8 mouse cellular contexts compared by ENCODE assay signal in genomic region chr5:118477131-118478119, GRCm38 (mm10).
DNase-seq lines count a peak whose midpoint lies in the region; ATAC-seq lines count a peak whose summit lies in the region.

No protein-coding gene starts in this region.

- H3K4me2 ChIP-seq in kidney, embryonic 16.5 days (replicated peaks; ENCODE audit: low read depth, low read length): peak overlapping the region; percentile 60
- peak overlapping the region; percentile 57 for H3K4me2 ChIP-seq in forebrain, embryonic 14.5 days (ENCODE audit: low read length)
- peak overlapping the region; percentile 61 for H3K4me2 ChIP-seq in limb, embryonic 13.5 days (replicated peaks)
- H3K4me2 ChIP-seq in stomach, embryonic 14.5 days (replicated peaks; ENCODE audit: low read depth, low read length): peak overlapping the region; percentile 60

- peak overlapping the region; percentile 38 for H3K4me3 ChIP-seq in kidney, embryonic 16.5 days (ENCODE audit: low read length)
- H3K4me3 ChIP-seq in forebrain, embryonic 14.5 days (ENCODE audit: low read depth, low read length): peak overlapping the region; percentile 26; the same call in 1 of the 2 replicates
- peak overlapping the region; percentile 33 for H3K4me3 ChIP-seq in limb, embryonic 13.5 days
- peak overlapping the region; percentile 15; the same call in 1 of the 2 replicates for H3K4me3 ChIP-seq in stomach, embryonic 14.5 days (ENCODE audit: low read depth, low read length)

- 49% methylated on average over 19 of the region's 19 CpGs for WGBS in kidney, embryonic 16.5 days
- WGBS in forebrain, embryonic 14.5 days: 59% methylated on average over 19 of the region's 19 CpGs
- 59% methylated on average over 19 of the region's 19 CpGs for WGBS in limb, embryonic 13.5 days
- WGBS in stomach, embryonic 14.5 days: 52% methylated on average over 19 of the region's 19 CpGs

- H3K9me3 ChIP-seq in kidney, embryonic 16.5 days (ENCODE audit: low read length): no peaks in the 10 kb centered on the region
- H3K9me3 ChIP-seq in forebrain, embryonic 14.5 days (replicated peaks; ENCODE audit: control insufficient read depth, low read length): no peaks in the 10 kb centered on the region
- H3K9me3 ChIP-seq in limb, embryonic 13.5 days: no peaks in the 10 kb centered on the region
- no peaks in the 10 kb centered on the region for H3K9me3 ChIP-seq in stomach, embryonic 14.5 days (ENCODE audit: control insufficient read depth, low read depth, low read length)

- H3K4me1 ChIP-seq in kidney, embryonic 16.5 days (ENCODE audit: insufficient read depth, low read length): peaks cover 8% of the 10 kb centered on the region
- H3K4me1 ChIP-seq in forebrain, embryonic 14.5 days (ENCODE audit: control insufficient read depth, insufficient read depth, low read length): no peaks in the 10 kb centered on the region; the same call in 1 of the 2 replicates
- peaks cover 37% of the 10 kb centered on the region for H3K4me1 ChIP-seq in limb, embryonic 13.5 days
- peaks cover 5% of the 10 kb centered on the region; the same call in 1 of the 2 replicates for H3K4me1 ChIP-seq in stomach, embryonic 14.5 days (ENCODE audit: control insufficient read depth, insufficient read depth, low read length)

- no peak for DNase-seq in kidney, postnatal 10 days
- DNase-seq in forebrain, embryonic 14.5 days (ENCODE audit: low spot score): no peak
- DNase-seq in gastrocnemius, postnatal 14 days: no peak
- no peak for DNase-seq in urinary bladder, adult 18-20 months (ENCODE audit: low spot score in 2 of 2)
- DNase-seq in left cerebral cortex, postnatal 10 days (ENCODE audit: extremely low spot score in 1 of 2, low spot score in 2 of 2): no peak

- 0 out of 2 replicates have a peak overlapping the region, but pooled peaks have one; percentile 14 for H3K9ac ChIP-seq in kidney, embryonic 16.5 days (replicated peaks; ENCODE audit: low read length)
- peak overlapping the region; percentile 32; the same call in 1 of the 2 replicates for H3K9ac ChIP-seq in forebrain, embryonic 14.5 days (ENCODE audit: low read length)
- H3K9ac ChIP-seq in limb, embryonic 13.5 days: 0 out of 2 replicates have a peak overlapping the region, but pooled peaks have one; percentile 26
- H3K9ac ChIP-seq in stomach, embryonic 14.5 days (replicated peaks; ENCODE audit: low read depth, low read length): no peak overlapping the region

- H3K27me3 ChIP-seq in kidney, embryonic 16.5 days (ENCODE audit: insufficient read depth, low read length): no peaks in the 10 kb centered on the region
- no peaks in the 10 kb centered on the region for H3K27me3 ChIP-seq in forebrain, embryonic 14.5 days (replicated peaks; ENCODE audit: control insufficient read depth, insufficient read depth, low read length)
- H3K27me3 ChIP-seq in limb, embryonic 13.5 days: no peaks in the 10 kb centered on the region
- H3K27me3 ChIP-seq in stomach, embryonic 14.5 days (ENCODE audit: control insufficient read depth, insufficient read depth, low read length): no peaks in the 10 kb centered on the region

- H3K27ac ChIP-seq in kidney, embryonic 16.5 days (ENCODE audit: low read length): peak overlapping the region; percentile 15; the same call in 1 of the 2 replicates
- H3K27ac ChIP-seq in forebrain, embryonic 14.5 days (ENCODE audit: low read depth, low read length): no peak overlapping the region
- peak overlapping the region; percentile 28; the same call in 1 of the 2 replicates for H3K27ac ChIP-seq in limb, embryonic 13.5 days
- no peak overlapping the region for H3K27ac ChIP-seq in stomach, embryonic 14.5 days (ENCODE audit: low read length)

- no peak for ATAC-seq in kidney, embryonic 16.5 days (ENCODE audit: low FRiP score, low TSS enrichment)
- no peak for ATAC-seq in forebrain, embryonic 14.5 days
- ATAC-seq in limb, embryonic 13.5 days (ENCODE audit: low FRiP score, low read depth): no peak
- no peak for ATAC-seq in stomach, embryonic 14.5 days (ENCODE audit: insufficient number of reproducible peaks, insufficient read depth, low FRiP score, low read depth)

- intact Hi-C loops in gastrocnemius, postnatal 14 days (cut with DNase I; ENCODE audit: low total_unique reads): no loop called here
- intact Hi-C loops in left cerebral cortex, postnatal 10 days (cut with DNase I): no loop called here

- no peaks in the 10 kb centered on the region for H3K36me3 ChIP-seq in kidney, embryonic 16.5 days (ENCODE audit: insufficient read depth, low read length)
- H3K36me3 ChIP-seq in forebrain, embryonic 14.5 days (ENCODE audit: control insufficient read depth, insufficient read depth, low read length): no peaks in the 10 kb centered on the region
- H3K36me3 ChIP-seq in limb, embryonic 13.5 days: no peaks in the 10 kb centered on the region
- H3K36me3 ChIP-seq in stomach, embryonic 14.5 days (ENCODE audit: control insufficient read depth, insufficient read depth, low read length): no peaks in the 10 kb centered on the region

Comparison
In these comparisons a context has a peak if more than half of its experiments do, and no peak if none do; other contexts are left out.
1. H3K27ac ChIP-seq: peak in kidney, embryonic 16.5 days (single experiment) and limb, embryonic 13.5 days (single experiment); none in forebrain, embryonic 14.5 days (single experiment) and stomach, embryonic 14.5 days (single experiment).
2. Peak in every context shown above with its lines, with median percentiles within 50 percentile points of each other: H3K4me2 ChIP-seq and H3K4me3 ChIP-seq.